Mouse (Mus musculus) hindbrain, embryonic 11.5 days (tissue): ENCODE measurements around the gene Prkg1. TPM values are rescaled to one million over a fixed set of nuclear protein-coding genes. Genes with fewer than 3 reads are reported as not detected.

Source experiments
- ATAC-seq: fragments of 200-750 bp; cut with Nextera tagmentation; 2 replicates; pipeline ENCODE4 v1.8.0; 2017; ENCODE audit warnings: mild to moderate bottlenecking, moderate TSS enrichment, moderate library complexity; ENCODE audit not compliant: low FRiP score
- DNase-seq: peaks from one replicate; pipeline ENCODE4 v3.0.0-alpha.2; 2015; ENCODE audit warnings: low spot score
- H3K27ac ChIP-seq: fragments of 300-500 bp; sonication (generic); 2 replicates; pipeline ENCODE4 v1.5.1; 2014; ENCODE audit warnings: mild to moderate bottlenecking, low read depth, low read length
- H3K27me3 ChIP-seq: fragments of 300-500 bp; sonication (generic); 2 replicates; pipeline ENCODE4 v1.6.1; 2014; ENCODE audit warnings: mild to moderate bottlenecking, low read length, moderate library complexity, mixed read lengths; ENCODE audit not compliant: control insufficient read depth, insufficient read depth
- H3K36me3 ChIP-seq: fragments of 300-500 bp; sonication (generic); 2 replicates; pipeline ENCODE4 v1.6.1; 2014; ENCODE audit warnings: mild to moderate bottlenecking, low read length, moderate library complexity, mixed read lengths; ENCODE audit not compliant: control insufficient read depth, insufficient read depth
- H3K4me1 ChIP-seq: fragments of 300-500 bp; sonication (generic); replicated peaks from 2 replicates; pipeline ENCODE4 v1.6.1; 2014; ENCODE audit warnings: low read length, mixed read lengths; ENCODE audit not compliant: control insufficient read depth, insufficient read depth
- H3K4me2 ChIP-seq: fragments of 300-500 bp; sonication (generic); replicated peaks from 2 replicates; pipeline ENCODE4 v1.6.1; 2014; ENCODE audit warnings: mild to moderate bottlenecking, low read depth, low read length
- H3K4me3 ChIP-seq: fragments of 300-500 bp; sonication (generic); 2 replicates; pipeline ENCODE4 v1.5.1; 2014; ENCODE audit warnings: low read depth, low read length
- H3K9ac ChIP-seq: fragments of 300-500 bp; sonication (generic); 2 replicates; pipeline ENCODE4 v1.6.1; 2014; ENCODE audit warnings: low read depth, low read length
- H3K9me3 ChIP-seq: fragments of 300-500 bp; sonication (generic); 2 replicates; pipeline ENCODE4 v1.6.1; 2016; ENCODE audit warnings: low read length; ENCODE audit not compliant: control insufficient read depth
- WGBS: fragments of 180-500 bp; shearing (Covaris S2); extraction: QIAGEN DNeasy Blood & Tissue Kit; methylation state at CpG from one replicate; pipeline ENCODE4 v1.1.7; 2014; 5-methylcytosine and 5-hydroxymethylcytosine counted together
- polyA plus RNA-seq: library from polyadenylated mRNA; unstranded; fragments of >200 nt; fragmentation: Nextera tagmentation; extraction: Ambion mirVana; gene quantifications from 2 replicates; pipeline ENCODE4 v1.2.1, GENCODE M21; 2014

The Prkg1 gene
- polyA plus RNA-seq, 1 experiment from 2014 or later = 8.6 TPM

DNA sequence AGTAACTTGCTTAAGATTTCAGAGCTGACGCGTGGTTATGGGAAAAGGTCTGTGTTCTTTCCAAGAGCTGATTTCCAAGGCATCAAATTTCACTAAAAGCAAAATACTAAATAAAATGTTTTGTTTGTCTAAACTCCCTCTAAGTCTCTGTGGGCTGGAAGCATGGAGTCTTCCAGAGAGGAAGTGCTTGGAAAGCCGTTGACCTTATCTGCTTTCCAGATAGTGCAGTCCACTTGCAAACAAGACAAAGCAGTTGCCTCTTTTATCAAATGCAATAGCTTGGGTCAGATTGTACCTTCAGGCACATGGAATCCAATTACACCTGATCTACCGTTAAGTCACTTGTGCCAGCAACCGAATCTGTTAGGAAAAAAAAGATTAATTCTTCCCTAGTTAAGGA, 340.5 kb downstream of the Prkg1 start:
- H3K4me3 ChIP-seq = no peak overlapping the region
- no peak for DNase-seq
- no peak overlapping the region for H3K9ac ChIP-seq
- H3K27ac ChIP-seq = no peak overlapping the region
- no peak overlapping the region for H3K4me2 ChIP-seq
- no peaks in the 10 kb centered on the region for H3K27me3 ChIP-seq
- H3K9me3 ChIP-seq = no peaks in the 10 kb centered on the region
- 84% methylated on average over 5 of the region's 5 CpGs for WGBS
- no peaks in the 10 kb centered on the region for H3K4me1 ChIP-seq
- ATAC-seq = no peak
- H3K36me3 ChIP-seq = no peaks in the 10 kb centered on the region

DNA sequence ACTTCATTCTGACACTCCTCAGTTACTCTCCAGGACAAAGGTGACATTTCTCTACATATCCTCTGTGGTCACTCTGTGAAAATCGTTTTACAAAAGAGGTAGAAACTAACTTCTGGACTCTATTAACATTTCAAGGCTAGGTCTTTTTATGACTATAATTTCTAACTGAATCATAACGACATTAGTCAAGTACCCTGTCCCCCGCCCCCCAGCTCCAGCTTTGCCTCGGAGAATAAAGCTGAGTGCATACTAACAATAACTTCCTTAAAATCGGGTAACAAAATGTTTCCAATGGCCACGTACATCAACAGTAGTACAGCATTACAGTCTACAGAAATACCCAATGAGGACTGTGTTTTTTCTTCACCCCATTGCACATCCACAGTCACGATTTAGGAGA, 351.3 kb downstream of the Prkg1 start:
- 92% methylated on average over 7 of the region's 7 CpGs for WGBS
- no peak for DNase-seq

GRCm38 (mm10) chr19:31396096-31396495, 368.7 kb downstream of the Prkg1 start:
- Histone ChIP-seq H3K4me1 (no peaks in the 10 kb centered on the region), H3K9ac (no peak overlapping the region), H3K36me3 (no peaks in the 10 kb centered on the region), H3K4me3 (no peak overlapping the region), H3K4me2 (no peak overlapping the region), H3K27ac (no peak overlapping the region), H3K27me3 (no peaks in the 10 kb centered on the region), H3K9me3 (no peaks in the 10 kb centered on the region)
- ATAC-seq = no peak
- DNase-seq = no peak
- 92% methylated on average over 1 of the region's 1 CpGs for WGBS

More for the DNA sequence above, 351.3 kb downstream of the Prkg1 start:
- no peak overlapping the region for H3K27ac ChIP-seq
- no peak overlapping the region for H3K4me2 ChIP-seq
- no peaks in the 10 kb centered on the region for H3K36me3 ChIP-seq
- no peaks in the 10 kb centered on the region for H3K27me3 ChIP-seq
- H3K4me3 ChIP-seq = no peak overlapping the region
- ATAC-seq = no peak
- no peak overlapping the region for H3K9ac ChIP-seq
- no peaks in the 10 kb centered on the region for H3K4me1 ChIP-seq
- no peaks in the 10 kb centered on the region for H3K9me3 ChIP-seq

DNA sequence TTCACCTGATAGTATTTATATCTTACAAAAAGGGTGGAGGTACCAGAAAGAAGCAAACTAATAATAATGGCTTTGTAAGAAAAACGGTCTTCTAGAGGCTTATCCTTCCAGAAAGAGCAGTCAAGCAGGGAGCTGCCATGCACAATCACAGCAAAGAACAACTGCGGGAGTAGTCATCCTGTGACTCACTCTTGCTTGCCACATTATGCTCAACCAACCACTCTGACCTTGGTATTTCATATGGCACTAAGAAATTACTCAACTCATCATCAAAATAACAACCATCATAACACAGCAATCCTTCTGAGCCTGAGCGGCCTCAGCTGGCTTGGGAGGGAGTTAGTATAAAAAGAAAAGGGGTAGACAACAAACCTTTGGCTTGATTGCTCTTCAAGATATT, 379.5 kb downstream of the Prkg1 start:
- ATAC-seq (no peak), DNase-seq (no peak)
- Histone ChIP-seq H3K9me3 (no peaks in the 10 kb centered on the region), H3K4me2 (no peak overlapping the region), H3K36me3 (no peaks in the 10 kb centered on the region), H3K27ac (no peak overlapping the region), H3K4me3 (no peak overlapping the region), H3K4me1 (no peaks in the 10 kb centered on the region), H3K9ac (no peak overlapping the region), H3K27me3 (no peaks in the 10 kb centered on the region)
- 85% methylated on average over 3 of the region's 3 CpGs for WGBS

GRCm38 (mm10) chr19:31383881-31384280, 381.0 kb downstream of the Prkg1 start:
- DNase-seq (no peak), ATAC-seq (no peak)
- Histone ChIP-seq H3K27me3 (no peaks in the 10 kb centered on the region), H3K9ac (no peak overlapping the region), H3K9me3 (no peaks in the 10 kb centered on the region), H3K27ac (no peak overlapping the region), H3K4me3 (no peak overlapping the region), H3K4me2 (no peak overlapping the region), H3K36me3 (no peaks in the 10 kb centered on the region), H3K4me1 (no peaks in the 10 kb centered on the region)
- 63% methylated on average over 5 of the region's 5 CpGs for WGBS

- Histone ChIP-seq H3K4me1 (no peaks in the 10 kb centered on the region), H3K4me3 (no peak overlapping the region), H3K4me2 (no peak overlapping the region), H3K27ac (no peak overlapping the region), H3K9me3 (no peaks in the 10 kb centered on the region), H3K27me3 (no peaks in the 10 kb centered on the region), H3K9ac (no peak overlapping the region), H3K36me3 (no peaks in the 10 kb centered on the region)
- ATAC-seq = no peak
- DNase-seq = no peak
- 86% methylated on average over 1 of the region's 1 CpGs for WGBS
Measured at GRCm38 (mm10) chr19:31370106-31370505, 394.7 kb downstream of the Prkg1 start.

DNA sequence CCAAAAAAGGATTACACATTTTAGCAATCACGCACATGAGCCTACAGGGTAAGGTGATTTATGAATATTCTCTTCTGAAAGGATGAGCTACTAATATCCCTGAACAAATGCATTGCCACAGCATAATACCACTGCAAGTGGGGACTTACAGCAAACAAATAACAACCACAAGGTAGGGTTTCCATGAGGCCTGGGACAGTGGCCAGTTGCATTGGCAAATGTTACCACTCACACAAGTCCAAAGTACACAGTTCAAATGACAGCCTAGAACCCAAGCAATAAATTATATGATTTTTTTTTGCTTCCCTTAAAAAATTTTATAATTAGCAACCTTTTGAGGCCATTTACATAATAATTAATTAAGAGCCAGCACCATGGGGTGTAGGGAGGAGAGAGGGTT, 395.7 kb downstream of the Prkg1 start:
- 96% methylated on average over 1 of the region's 1 CpGs for WGBS
- Histone ChIP-seq H3K9ac (no peak overlapping the region), H3K4me3 (no peak overlapping the region), H3K27ac (no peak overlapping the region), H3K27me3 (no peaks in the 10 kb centered on the region), H3K4me1 (no peaks in the 10 kb centered on the region), H3K9me3 (no peaks in the 10 kb centered on the region), H3K4me2 (no peak overlapping the region), H3K36me3 (no peaks in the 10 kb centered on the region)
- DNase-seq = no peak
- ATAC-seq = no peak

DNA sequence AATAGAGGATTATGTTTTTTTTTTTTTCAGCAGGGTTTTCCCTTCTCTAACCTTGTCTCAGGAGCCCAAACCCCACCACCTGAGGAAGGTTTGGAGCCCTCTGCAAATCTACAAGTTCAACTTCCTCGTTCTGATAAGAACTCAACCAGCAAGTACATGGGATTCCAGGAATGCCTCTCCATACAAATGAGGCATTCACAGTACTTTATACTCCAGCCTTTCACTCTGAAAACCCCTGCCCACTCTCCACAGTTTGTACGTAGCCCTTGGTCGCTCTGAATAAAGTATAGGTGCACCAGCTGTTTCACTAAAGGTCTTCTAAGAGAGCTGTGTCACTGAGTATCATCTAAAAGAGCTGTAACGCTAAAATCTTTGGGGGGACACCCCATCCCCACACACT, 402.8 kb downstream of the Prkg1 start:
- H3K4me3 ChIP-seq = no peak overlapping the region
- ATAC-seq = no peak
- no peak overlapping the region for H3K9ac ChIP-seq
- H3K4me1 ChIP-seq = no peaks in the 10 kb centered on the region
- WGBS = 78% methylated on average over 4 of the region's 4 CpGs
- H3K9me3 ChIP-seq = no peaks in the 10 kb centered on the region
- H3K27me3 ChIP-seq = no peaks in the 10 kb centered on the region
- DNase-seq = no peak
- no peak overlapping the region for H3K27ac ChIP-seq
- no peak overlapping the region for H3K4me2 ChIP-seq
- no peaks in the 10 kb centered on the region for H3K36me3 ChIP-seq

DNA sequence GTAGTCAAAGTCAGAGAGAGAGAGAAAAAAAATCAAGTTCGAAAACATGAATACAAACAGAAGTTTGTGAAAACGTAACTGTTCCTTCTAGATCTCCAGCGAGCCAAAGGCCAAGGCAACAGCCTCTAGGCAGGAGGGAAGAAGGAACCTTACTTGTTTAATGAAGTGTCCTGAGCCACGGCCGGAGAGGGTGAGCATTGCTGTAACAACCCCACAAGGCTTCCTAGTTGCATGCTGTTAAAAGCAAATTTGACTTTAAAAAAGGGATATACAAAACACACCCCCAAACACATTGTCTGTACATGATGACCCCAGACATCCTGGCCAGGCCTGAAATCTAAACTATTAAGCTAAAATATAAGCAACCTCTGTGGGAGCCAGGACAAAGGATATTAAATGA, 403.3 kb downstream of the Prkg1 start:
- H3K9ac ChIP-seq = no peak overlapping the region
- DNase-seq (no peak), ATAC-seq (no peak)
- no peaks in the 10 kb centered on the region for H3K36me3 ChIP-seq
- no peaks in the 10 kb centered on the region for H3K9me3 ChIP-seq
- H3K4me1 ChIP-seq = no peaks in the 10 kb centered on the region
- H3K4me3 ChIP-seq = no peak overlapping the region
- H3K4me2 ChIP-seq = no peak overlapping the region
- no peak overlapping the region for H3K27ac ChIP-seq
- H3K27me3 ChIP-seq = no peaks in the 10 kb centered on the region
- 75% methylated on average over 5 of the region's 5 CpGs for WGBS
